Mouse (Mus musculus) R1 (cell line): ENCODE data around the gene Srcin1.

Source experiments
- DNase-seq: peaks from one replicate; pipeline ENCODE4 v3.0.0-alpha.2; 2018; ENCODE audit warnings: low read depth, low spot score

Srcin1 gene

DNA sequence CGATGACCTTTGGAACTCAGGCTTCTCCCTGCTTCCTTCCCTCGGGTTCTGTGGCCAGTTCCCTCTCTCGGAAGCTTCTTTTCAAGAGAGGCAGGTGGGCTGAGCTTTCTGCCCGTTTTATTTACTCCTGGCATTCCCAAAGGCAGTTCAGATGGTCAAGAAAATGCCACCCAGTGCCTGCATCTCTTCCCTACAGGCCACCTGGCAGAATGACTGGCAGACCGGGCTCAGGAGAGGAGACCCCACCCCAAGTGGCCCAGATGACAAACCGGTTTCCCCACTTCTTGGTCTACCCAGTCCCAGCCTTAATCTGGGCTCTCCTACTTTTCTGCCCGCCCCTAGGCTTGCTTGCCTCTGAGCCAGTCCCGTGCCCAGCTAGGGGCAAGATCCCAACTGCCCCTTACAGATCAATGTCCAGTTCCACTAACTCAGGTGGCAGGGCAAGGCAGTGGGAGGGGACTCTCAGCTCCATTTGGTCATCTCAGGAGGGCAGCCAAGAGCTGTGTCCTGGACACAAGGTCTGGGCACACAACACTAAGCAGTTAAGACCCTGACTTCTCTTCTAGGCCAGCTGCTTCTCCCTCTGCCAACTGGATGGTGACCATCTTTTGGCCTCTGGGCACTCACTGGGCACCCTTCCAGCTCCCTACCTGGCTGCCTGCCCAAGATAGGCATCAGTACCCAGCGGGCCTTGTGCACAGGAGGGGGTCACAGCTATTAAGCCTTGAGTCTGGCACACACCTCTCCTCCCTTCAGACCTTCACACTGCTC is at the start of gene Srcin1:
Gene Srcin1, minus strand, starts transcription at position 51 of the 771 bp plus-strand sequence.
- DNase-seq: no peak

DNA sequence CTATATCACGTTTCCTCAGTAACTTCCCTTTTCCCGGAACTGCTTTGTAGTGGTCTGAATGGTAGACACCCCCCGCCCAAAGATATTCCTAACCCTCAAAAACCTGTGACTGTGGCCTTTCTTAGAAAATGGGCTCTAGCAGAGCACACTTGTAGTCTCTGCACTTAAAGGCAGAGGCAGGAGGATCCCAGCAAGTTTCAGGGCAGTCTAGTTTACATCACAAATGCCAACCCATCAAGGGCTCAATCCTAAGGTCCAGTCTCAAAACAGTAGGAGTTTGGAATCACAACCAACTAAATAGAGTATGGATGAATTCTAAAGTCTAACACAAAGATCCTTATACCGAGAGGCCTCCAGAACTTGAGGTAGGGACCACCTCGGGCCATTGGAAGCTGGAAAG is 49.6 kb upstream of the Srcin1 start:
- peak; percentile 59 for DNase-seq

DNA sequence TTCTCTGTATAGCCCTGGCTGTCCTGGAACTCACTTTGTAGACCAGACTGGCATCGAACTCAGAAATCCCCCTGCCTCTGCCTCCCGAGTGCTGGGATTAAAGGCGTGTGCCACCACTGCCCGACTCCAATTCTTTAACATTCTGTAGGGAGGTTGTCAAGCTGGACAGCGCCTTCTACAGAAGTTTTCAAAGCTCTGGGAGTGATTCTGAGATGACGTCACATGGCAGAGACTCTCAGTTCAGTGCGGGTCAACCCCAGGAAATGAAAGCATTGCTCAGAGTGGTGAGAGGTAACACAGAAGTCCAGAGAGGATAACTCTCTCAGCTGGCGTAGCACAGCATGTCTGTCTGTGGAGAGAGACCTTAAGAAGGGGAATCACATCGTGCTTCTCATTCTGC is 47.2 kb upstream of the Srcin1 start:
- peak; percentile 59 for DNase-seq

- DNase-seq: peak; percentile 83
Measured at GRCm38 (mm10) chr11:97622440-97622839, 46.5 kb upstream of the Srcin1 start.

DNA sequence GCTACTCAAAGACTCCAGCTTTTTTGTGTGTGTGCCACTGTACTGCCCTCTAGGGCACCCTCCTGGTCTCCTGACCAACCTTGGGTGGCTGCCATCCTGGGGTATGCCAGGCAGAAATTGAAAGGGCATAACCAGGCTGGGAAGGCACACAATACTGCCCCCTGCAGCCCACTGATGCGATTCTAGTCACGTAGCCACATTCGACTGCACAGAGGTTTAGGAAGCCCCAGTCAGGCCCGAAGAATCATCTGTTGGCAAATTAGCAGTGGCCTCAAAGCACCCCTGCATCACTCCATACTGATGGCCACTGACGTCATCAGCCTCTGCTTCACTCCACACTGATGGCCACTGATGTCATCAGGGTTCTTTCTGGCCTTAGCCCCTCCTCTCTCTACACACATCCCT is 43.4 kb upstream of the Srcin1 start:
- DNase-seq: peak; percentile 45

GRCm38 (mm10) chr11:97618368-97618767 is 42.4 kb upstream of the Srcin1 start:
- peak; percentile 56 for DNase-seq

DNA sequence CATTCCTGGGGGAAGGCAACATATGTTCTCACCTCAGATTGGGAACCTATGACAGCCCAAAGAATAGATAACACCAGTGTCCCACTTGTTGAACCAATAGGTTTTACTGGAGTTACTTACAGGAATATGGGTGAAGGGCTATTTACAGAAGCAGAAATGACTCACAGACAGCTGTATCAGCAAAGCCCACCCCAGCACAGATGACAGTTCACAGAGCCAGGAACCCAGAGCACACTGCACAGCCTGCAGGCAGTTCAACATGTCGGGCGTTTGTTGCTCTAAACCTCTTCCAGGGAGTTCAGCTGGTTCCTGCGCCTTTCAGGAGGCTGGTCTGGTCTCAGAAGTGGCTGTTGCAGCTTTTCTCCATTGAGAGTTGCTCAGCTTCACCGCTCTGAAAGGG is 39.3 kb upstream of the Srcin1 start:
- no peak for DNase-seq

DNA sequence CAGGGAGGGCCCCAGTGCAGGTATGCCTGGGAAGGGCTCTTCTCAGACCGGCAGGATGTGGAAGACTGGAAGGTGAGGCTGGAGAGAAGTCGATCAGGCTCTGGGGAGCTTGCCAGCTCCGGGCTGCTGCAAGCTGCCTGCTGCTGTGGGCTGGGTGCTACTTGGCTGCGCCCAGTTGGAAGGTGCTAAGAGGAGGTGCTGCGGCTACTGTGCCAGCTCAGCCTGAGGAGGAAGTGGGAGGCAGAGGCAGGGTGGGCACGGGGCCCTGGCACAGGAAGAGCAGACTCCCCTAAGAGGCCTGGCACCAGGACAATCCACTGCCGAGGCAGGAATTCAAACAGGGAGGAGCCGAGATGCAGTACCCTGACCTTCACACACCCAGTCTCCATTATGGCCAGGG is 35.1 kb upstream of the Srcin1 start:
- no peak for DNase-seq

- no peak for DNase-seq
Measured at GRCm38 (mm10) chr11:97609743-97610142, 33.8 kb upstream of the Srcin1 start.

DNA sequence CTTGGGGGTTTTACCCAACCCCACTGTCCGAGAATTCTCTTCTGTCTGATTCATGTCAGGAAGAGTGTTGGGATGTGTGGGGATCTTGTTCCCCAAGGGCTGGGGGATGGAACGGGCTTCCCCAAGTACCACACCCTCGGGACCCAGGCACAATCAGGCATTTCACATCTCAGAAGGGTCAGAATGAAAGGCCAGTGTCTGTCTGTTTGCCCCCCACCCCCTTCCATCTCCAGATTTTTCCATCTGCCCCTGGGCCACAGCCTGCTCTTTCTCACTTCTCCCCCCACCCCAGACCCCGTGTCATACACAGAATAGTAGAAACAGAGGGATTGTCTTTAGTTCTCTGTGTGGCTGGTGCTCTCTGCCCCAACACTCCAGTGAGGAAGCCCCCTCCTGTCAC is 32.9 kb upstream of the Srcin1 start:
- DNase-seq: no peak

DNA sequence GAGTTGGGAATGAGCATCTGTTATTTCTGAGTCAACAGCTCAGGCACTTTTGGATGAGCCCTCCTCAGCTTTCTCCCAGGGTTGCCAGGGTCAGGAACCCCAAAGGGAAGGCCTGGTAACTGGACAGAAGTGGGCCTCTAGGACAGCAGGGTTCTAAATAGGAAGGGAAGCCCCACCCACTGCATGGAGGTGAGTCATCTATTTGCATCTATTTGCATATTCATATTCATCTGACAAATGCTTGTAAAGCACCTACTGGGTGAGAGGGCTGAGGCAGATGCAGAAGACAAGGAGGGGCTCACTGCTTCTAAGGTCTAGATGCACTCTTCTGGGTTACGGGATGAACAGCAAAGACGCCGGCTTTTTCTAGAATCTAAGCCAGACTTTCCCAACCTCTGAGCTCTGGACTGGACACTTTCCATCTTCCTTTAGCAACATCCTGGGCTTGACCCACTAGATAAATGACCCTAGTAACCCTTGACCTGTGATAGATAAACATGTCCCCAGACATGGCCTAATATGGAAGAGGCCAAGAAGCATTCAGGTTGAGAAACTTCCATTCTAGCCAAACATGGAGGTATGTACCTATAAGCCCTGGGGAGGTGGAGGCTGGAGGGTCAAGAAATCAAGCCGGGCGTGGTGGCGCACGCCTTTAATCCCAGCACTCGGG is 31.2 kb upstream of the Srcin1 start:
- DNase-seq: peak; percentile 44

- no peak for DNase-seq
Measured at GRCm38 (mm10) chr11:97603891-97604290, 27.9 kb upstream of the Srcin1 start.

GRCm38 (mm10) chr11:97602223-97602622 is 26.2 kb upstream of the Srcin1 start:
- no peak for DNase-seq

DNA sequence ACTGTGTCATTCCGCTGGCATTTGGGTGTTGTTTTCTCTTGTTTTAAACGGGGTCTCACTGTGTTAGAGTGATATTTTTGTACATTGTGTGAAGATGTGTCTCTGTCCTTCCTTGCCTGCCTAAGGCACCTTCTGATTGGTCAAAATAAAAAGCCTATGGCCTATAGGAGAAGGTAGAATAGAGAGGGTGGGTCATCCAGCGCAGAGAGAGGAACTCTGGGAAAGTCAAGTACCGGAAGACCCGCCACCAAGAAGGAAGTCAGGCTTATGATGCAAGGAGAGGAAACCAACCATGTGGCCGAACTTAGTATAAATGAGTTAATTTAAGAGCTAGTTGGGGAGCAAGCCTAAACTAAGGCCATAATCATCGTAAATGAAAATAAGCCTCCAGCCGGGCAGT is 23.1 kb upstream of the Srcin1 start:
- DNase-seq: peak; percentile 97

DNA sequence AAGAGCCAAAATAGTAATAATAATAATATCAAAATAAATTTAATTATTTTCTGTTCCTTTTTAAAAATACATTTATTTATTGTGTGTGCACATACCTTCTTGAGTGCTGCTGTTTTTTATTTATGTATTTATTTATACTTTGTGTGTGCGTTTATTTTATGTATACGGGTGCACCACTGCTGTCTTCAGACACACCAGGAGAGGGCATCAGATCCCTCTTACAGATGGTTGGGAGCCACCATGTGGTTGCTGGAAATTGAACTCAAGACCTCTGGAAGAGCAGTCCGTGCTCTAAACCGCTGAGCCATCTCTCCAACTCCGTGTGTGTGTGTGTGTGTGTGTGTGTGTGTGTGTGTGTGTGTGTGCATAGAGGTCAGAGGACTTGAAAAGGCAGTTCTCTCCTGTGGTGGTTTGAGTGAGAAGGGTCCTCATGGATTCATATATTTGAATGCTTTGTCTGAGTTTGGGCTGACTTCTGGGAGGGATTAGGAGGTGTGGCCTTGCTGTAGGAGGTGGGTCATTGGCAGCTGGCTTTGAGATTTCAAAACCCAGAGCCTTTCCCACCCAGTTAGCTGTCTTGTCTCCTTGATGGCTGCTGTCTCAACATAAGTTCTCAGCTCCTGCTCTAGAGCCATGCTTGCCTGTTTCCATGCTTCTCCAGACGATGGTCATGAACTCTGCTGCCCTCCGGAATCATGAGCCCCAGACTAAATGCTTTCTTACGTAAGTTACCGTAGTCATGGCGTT is 22.1 kb upstream of the Srcin1 start:
- peak; percentile 96 for DNase-seq

- DNase-seq: peak; percentile 81
Measured at GRCm38 (mm10) chr11:97594136-97594535, 18.1 kb upstream of the Srcin1 start.

DNA sequence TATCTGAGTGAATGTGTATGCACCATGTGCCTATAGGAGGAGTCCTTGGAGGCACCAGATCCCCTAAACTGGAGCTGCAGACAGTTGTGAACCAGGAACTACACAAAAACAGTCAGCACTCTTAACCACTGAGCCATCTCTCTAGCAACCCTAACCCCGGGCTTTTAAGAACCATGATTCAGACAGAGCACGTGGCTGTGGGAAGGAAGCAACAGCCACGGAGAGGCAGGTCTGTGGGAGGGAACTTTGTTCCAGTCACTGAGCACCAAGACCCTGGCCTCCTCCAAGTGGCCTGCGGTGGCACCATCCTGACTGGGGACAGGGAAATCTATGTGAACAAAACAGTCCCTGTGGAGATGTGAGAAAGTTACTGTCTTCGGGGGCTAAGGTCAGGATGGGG is 15.9 kb upstream of the Srcin1 start:
- no peak for DNase-seq

GRCm38 (mm10) chr11:97590227-97590960 is 14.4 kb upstream of the Srcin1 start:
- peak; percentile 30 for DNase-seq

DNA sequence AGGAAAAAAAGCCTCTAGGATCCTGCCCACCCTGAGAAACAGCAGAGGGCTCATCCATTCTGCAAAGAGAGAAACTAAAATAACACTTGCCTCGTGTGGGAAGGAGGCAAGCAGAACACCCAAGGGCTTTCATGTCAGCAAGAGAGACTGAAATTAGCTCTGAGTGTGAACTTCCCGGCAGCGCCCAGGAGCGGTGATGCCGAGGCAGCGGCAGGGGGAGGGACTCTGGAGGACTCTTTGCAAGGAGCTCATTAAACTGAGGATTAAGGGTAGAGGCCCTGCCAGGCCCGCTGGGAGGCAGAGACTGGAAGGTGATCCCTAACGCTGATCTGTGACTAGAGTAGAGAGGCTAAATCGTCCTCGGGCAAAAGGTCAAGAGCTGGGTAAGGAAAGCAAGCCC is 13.2 kb upstream of the Srcin1 start:
- DNase-seq: peak; percentile 40

- no peak for DNase-seq
Measured at GRCm38 (mm10) chr11:97585932-97586331, 9.9 kb upstream of the Srcin1 start.

DNA sequence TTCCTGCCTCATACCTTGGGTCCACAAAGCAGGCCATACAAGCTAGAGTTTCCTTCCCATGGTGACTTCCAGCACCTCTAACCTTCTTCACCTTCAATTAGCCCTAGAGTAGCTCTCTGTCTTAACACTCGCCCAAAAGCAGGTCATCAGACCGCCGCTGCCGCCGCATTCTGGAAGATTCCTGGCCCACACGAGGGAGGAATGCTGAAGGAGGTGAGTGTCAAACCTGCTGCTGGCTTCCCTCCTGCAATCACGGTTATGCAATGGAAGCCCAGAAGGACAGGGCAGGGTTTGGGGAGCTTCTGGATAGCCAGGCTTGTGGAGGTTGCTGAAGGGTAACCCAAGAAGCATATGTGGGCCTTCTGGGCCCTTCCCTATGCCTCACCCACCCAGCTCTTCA is 8.5 kb upstream of the Srcin1 start:
- DNase-seq: no peak
